Mouse (Mus musculus) C2C12 (cell line): ENCODE measurements at regions not wholly inside any gene's neighbourhood (a gene's known extent, or its start where the extent isn't known, plus 50 kb on each side); places are given as distances from the start of the nearest gene placed in this dataset.

Experiments
- CTCF ChIP-seq: IDR thresholded peaks from one replicate; pipeline ENCODE4 v1.5.1; 2011; ENCODE audit not compliant: control insufficient read depth, insufficient read depth, insufficient read length
- MYOD1 ChIP-seq: IDR thresholded peaks from one replicate; pipeline ENCODE4 v1.6.1; 2011; ENCODE audit warnings: low read depth; ENCODE audit not compliant: control insufficient read depth, insufficient read length
- MYOG ChIP-seq: IDR thresholded peaks from one replicate; pipeline ENCODE4 v1.6.1; 2011; ENCODE audit not compliant: control insufficient read depth, insufficient read length; ENCODE audit errors: extremely low read depth
- USF1 ChIP-seq: IDR thresholded peaks from one replicate; pipeline ENCODE4 v1.6.1; 2011; ENCODE audit warnings: low read depth, mild to moderate bottlenecking, control low read depth, moderate library complexity

DNA sequence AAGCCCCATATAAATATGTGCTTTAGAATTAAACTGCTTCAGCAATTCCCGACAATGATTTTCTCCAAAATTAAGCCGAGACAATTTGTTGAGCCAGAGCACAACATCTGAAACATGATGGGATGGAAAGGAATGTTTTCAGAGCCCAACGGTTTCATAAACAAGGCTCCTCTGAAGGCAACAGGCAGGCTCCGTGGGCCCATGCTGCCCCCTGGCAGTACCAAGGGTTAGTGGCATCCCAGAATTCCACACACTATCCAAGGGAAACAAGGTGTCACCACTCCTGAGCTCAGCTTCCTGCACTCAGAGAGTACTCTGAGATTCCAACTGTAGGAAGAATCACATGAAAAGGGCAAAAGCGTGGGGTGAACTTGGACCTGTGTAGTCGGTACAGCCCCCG, 57.5 kb upstream of the Ptprt start:
- TF ChIP-seq CTCF, result no peak
- TF ChIP-seq MYOD1, result no peak
- no peak for TF ChIP-seq USF1
- TF ChIP-seq MYOG, result no peak
